Mouse (Mus musculus): ENCODE results near the gene Cd300ld3. TPM values are rescaled to one million over a fixed set of nuclear protein-coding genes. Genes with fewer than 3 reads are reported as not detected.
"Not testable (repeated sequence)": the region's sequence is repeated elsewhere in the genome, so short reads cannot be mapped to it uniquely, and the experiment has no call there.

Cd300ld3 gene
- polyA plus RNA-seq, 1 experiment from 2014 or later = not detected

DNA sequence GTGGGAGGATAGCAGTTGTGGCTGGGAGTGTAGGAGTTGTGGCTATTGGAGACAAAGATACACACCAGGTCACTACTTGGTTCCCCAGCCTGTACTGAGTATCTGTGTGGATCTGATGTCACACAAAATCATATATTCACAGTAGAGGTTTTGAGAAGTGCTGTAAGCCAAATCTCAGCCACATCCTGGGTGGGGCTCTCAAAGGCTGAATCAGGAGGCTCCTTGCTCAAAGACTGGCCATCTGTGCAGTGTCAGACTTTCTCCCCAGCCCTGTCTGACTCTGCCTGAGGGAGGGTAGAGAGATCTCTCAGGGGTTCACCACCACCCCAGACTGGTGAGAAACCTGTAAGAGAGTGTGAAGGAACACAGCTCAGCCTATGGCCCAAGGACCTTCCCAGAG is 6.3 kb upstream of the Cd300ld3 start:
- no peak for ATAC-seq (ENCODE audit: insufficient read depth)
- Histone ChIP-seq H3K4me3 (replicated peaks) (no peak overlapping the region), H3K36me3 (replicated peaks) (no peaks in the 10 kb centered on the region), H3K27ac (replicated peaks) (no peak overlapping the region), H3K9me3 (replicated peaks) (no peaks in the 10 kb centered on the region), H3K4me1 (replicated peaks) (no peaks in the 10 kb centered on the region), H3K4me2 (no peak overlapping the region), H3K27me3 (no peaks in the 10 kb centered on the region; the same call in 1 of the 2 replicates), H3K9ac (no peak overlapping the region)

GRCm38 (mm10) chr11:115052991-115053390 is 4.8 kb upstream of the Cd300ld3 start:
- Histone ChIP-seq H3K36me3 (replicated peaks) (no peaks in the 10 kb centered on the region), H3K27ac (replicated peaks) (no peak overlapping the region), H3K4me1 (replicated peaks) (no peaks in the 10 kb centered on the region), H3K4me3 (replicated peaks) (no peak overlapping the region), H3K9me3 (replicated peaks) (no peaks in the 10 kb centered on the region), H3K9ac (no peak overlapping the region), H3K27me3 (no peaks in the 10 kb centered on the region; the same call in 1 of the 2 replicates), H3K4me2 (no peak overlapping the region)
- no peak for ATAC-seq (ENCODE audit: insufficient read depth)
- 71% methylated on average over 1 of the region's 1 CpGs for WGBS (ENCODE audit: insufficient replicate concordance)

- H3K4me2 ChIP-seq = no peak overlapping the region
- no peaks in the 10 kb centered on the region for H3K9me3 ChIP-seq (replicated peaks)
- H3K4me3 ChIP-seq (replicated peaks) = no peak overlapping the region
- no peak overlapping the region for H3K27ac ChIP-seq (replicated peaks)
- no peak overlapping the region for H3K9ac ChIP-seq
- H3K4me1 ChIP-seq (replicated peaks) = no peaks in the 10 kb centered on the region
- ATAC-seq (ENCODE audit: insufficient read depth) = no peak
- H3K27me3 ChIP-seq = no peaks in the 10 kb centered on the region; the same call in 1 of the 2 replicates
- no peaks in the 10 kb centered on the region for H3K36me3 ChIP-seq (replicated peaks)
- 3% methylated on average over 9 of the region's 9 CpGs for WGBS (ENCODE audit: insufficient replicate concordance)
Observed at GRCm38 (mm10) chr11:115052206-115052605, 4.0 kb upstream of the Cd300ld3 start.

- Histone ChIP-seq H3K4me1 (replicated peaks) (no peaks in the 10 kb centered on the region), H3K4me2 (no peak overlapping the region), H3K27ac (replicated peaks) (no peak overlapping the region), H3K36me3 (replicated peaks) (no peaks in the 10 kb centered on the region), H3K4me3 (replicated peaks) (no peak overlapping the region), H3K27me3 (no peaks in the 10 kb centered on the region), H3K9me3 (replicated peaks) (no peaks in the 10 kb centered on the region), H3K9ac (no peak overlapping the region)
- ATAC-seq (ENCODE audit: insufficient read depth) = no peak
- 22% methylated on average over 3 of the region's 3 CpGs for WGBS (ENCODE audit: insufficient replicate concordance)
Observed at GRCm38 (mm10) chr11:115049282-115049895, 1.2 kb upstream of the Cd300ld3 start.

DNA sequence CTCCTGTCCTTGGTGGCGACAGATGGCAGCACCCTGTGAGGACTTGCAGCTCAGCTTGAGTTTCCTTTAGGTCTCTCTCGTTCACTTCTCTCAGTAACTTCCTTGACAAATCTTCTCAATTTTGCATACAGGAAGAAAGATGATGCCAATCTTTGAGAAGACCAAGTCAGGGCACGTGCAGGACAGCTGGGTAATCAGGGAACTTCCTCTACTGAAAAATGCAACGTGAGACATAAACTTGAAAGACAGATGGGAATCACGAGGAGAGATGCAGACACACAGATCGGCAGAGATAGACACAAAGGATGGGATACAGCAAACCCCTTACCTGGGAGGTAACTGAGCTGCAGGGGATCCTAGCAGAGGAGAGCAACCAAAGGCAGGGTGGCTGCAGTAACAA is 10.5 kb downstream of the Cd300ld3 start, which contains the start of gene Cd300ld5:
Gene Cd300ld5 (minus strand): TSS at position 101 of the 400 bp plus-strand sequence.
- not testable (repeated sequence) for H3K27ac ChIP-seq (replicated peaks); H3K9me3 ChIP-seq (replicated peaks); H3K9ac ChIP-seq; H3K4me1 ChIP-seq (replicated peaks); ATAC-seq (ENCODE audit: insufficient read depth); H3K36me3 ChIP-seq (replicated peaks); H3K4me2 ChIP-seq; H3K27me3 ChIP-seq; H3K4me3 ChIP-seq (replicated peaks)
- no CpG with 5 or more reads among the region's 6 CpGs for WGBS (ENCODE audit: insufficient replicate concordance)

DNA sequence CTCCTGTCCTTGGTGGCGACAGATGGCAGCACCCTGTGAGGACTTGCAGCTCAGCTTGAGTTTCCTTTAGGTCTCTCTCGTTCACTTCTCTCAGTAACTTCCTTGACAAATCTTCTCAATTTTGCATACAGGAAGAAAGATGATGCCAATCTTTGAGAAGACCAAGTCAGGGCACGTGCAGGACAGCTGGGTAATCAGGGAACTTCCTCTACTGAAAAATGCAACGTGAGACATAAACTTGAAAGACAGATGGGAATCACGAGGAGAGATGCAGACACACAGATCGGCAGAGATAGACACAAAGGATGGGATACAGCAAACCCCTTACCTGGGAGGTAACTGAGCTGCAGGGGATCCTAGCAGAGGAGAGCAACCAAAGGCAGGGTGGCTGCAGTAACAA is 21.3 kb downstream of the Cd300ld3 start, which contains the start of gene Cd300ld4:
Gene Cd300ld4 (minus strand): TSS at position 101 of the 400 bp plus-strand sequence.
- not testable (repeated sequence) for H3K9ac ChIP-seq; H3K27me3 ChIP-seq; H3K4me1 ChIP-seq (replicated peaks); H3K4me2 ChIP-seq; H3K27ac ChIP-seq (replicated peaks); ATAC-seq (ENCODE audit: insufficient read depth); H3K4me3 ChIP-seq (replicated peaks); H3K36me3 ChIP-seq (replicated peaks); H3K9me3 ChIP-seq (replicated peaks)
- WGBS (ENCODE audit: insufficient replicate concordance) = no CpG with 5 or more reads among the region's 6 CpGs

DNA sequence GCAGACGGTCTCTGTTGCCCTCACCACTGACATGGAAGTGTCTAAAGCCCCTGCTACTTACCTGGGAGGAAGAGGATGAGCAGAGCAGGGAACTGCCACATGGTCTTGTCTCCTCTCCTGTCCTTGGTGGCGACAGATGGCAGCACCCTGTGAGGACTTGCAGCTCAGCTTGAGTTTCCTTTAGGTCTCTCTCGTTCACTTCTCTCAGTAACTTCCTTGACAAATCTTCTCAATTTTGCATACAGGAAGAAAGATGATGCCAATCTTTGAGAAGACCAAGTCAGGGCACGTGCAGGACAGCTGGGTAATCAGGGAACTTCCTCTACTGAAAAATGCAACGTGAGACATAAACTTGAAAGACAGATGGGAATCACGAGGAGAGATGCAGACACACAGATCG is 32.1 kb downstream of the Cd300ld3 start, which contains the start of gene Cd300ld2:
Gene Cd300ld2 (minus strand): TSS at position 101 of the 400 bp plus-strand sequence.
- not testable (repeated sequence) for H3K36me3 ChIP-seq (replicated peaks); H3K27ac ChIP-seq (replicated peaks); H3K4me2 ChIP-seq; H3K9me3 ChIP-seq (replicated peaks); ATAC-seq (ENCODE audit: insufficient read depth); H3K9ac ChIP-seq; H3K27me3 ChIP-seq; H3K4me3 ChIP-seq (replicated peaks); H3K4me1 ChIP-seq (replicated peaks)
- WGBS (ENCODE audit: insufficient replicate concordance) = no CpG with 5 or more reads among the region's 7 CpGs

GRCm38 (mm10) chr11:115004070-115004469 is 44.1 kb downstream of the Cd300ld3 start:
- Histone ChIP-seq H3K27me3 (no peaks in the 10 kb centered on the region), H3K9me3 (replicated peaks) (no peaks in the 10 kb centered on the region), H3K27ac (replicated peaks) (peak overlapping the region; percentile 51), H3K4me1 (replicated peaks) (0 out of 2 replicates have a peak, but pooled peaks cover 4% of the 10 kb centered on the region), H3K9ac (no peak overlapping the region), H3K36me3 (replicated peaks) (no peaks in the 10 kb centered on the region), H3K4me3 (replicated peaks) (no peak overlapping the region), H3K4me2 (no peak overlapping the region)
- 25% methylated on average over 5 of the region's 5 CpGs for WGBS (ENCODE audit: insufficient replicate concordance)
- ATAC-seq (ENCODE audit: insufficient read depth) = no peak

GRCm38 (mm10) chr11:115001474-115002040 is 46.7 kb downstream of the Cd300ld3 start, which contains the start of gene Cd300c2:
TSS of gene Cd300c2 (minus strand) at chr11:115001880.
- 32% methylated on average over 7 of the region's 7 CpGs for WGBS (ENCODE audit: insufficient replicate concordance)
- Histone ChIP-seq H3K36me3 (replicated peaks) (no peaks in the 10 kb centered on the region), H3K9ac (no peak within 1 kb of the TSS), H3K4me1 (replicated peaks) (0 out of 2 replicates have a peak, but pooled peaks cover 4% of the 10 kb centered on the region), H3K4me3 (replicated peaks) (no peak within 1 kb of the TSS), H3K27me3 (no peaks in the 10 kb centered on the region), H3K27ac (replicated peaks) (peak within 1 kb of the TSS; percentile 41; the same call in 1 of the 2 replicates), H3K4me2 (no peak within 1 kb of the TSS), H3K9me3 (replicated peaks) (no peaks in the 10 kb centered on the region)
- ATAC-seq (ENCODE audit: insufficient read depth) = no peak

Data from liver, embryonic 15.5 days (tissue).